Mouse (Mus musculus) lung, postnatal 10 days (tissue): ENCODE results near the gene Setd3.
A peak's percentile ranks its signal among the peaks of the same experiment; 100 is the strongest.
"Not testable (repeated sequence)": the region's sequence is repeated elsewhere in the genome, so short reads cannot be mapped to it uniquely, and the experiment has no call there.

Experiments used
- DNase-seq: peaks from one replicate; pipeline ENCODE4 v3.0.0; 2021

Setd3 gene

DNA sequence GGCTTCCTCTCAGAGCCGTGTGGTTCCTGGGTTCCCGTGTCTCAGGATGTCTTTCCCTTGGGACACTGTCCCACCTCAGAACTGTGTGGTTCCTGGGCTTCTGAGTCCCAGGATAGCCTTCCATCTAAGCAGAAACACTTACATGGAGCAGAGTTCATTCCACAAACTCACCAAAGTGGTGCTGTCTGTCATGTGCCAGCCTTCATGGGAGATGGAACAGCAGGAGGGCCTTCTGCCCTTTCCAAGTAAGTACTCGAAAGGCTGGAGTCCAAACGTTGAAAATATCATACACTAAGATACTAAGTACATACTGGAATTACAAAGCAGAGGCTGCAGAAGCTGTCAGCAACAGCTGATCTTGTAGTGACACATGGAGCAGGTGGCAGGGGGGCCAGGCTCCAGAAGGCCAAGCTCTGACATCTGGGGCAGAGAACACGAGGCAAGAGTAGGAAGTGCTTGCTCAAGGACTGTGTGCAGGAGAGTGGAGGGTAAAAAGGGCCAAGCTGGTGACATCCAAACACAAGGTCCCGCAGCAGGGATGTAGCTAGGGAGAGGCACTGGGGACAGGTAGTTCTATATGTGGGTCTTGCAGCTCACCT lies 43.4 kb downstream of the Setd3 start:
- DNase-seq = no peak

DNA sequence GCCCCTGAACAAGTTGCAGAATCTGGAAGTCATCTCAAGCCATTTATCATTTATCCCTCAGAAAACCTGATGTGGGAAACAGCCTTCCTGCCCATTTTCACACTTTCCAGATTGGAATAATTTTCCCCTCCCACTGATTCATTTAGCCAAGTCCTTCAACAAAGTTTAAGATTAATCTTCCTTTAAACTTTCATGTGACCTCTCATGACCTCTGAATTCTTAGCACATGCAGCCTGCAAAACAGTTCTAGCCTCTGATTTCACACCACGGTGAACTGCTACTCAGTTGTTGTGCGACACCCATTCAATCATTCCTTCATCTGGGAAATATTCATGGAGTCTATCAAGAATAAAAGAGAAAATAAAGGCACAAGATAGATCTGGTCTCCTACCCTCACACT lies 45.9 kb downstream of the Setd3 start:
- DNase-seq = no peak

GRCm38 (mm10) chr12:108132450-108133070 lies 46.6 kb downstream of the Setd3 start:
- DNase-seq = no peak

DNA sequence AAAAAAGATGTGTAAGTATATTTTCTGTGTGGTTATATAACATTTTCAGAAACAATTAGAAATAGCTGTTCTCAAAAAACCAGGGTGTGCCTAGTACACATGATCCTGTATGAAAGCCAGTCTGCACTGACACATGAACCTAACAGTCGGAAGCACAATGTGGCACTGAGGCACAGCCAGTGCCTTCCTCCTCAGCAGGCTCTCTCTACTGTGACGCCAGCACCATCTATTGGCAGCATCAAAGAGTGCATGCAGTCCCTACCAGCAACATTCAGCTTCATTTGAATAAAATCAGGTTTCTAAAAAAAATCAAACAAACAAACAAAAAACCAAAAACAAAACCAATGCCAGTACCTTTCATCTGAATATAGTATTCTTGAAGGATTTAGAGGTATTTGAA lies 57.8 kb downstream of the Setd3 start:
- peak; percentile 74 for DNase-seq

GRCm38 (mm10) chr12:108120434-108120833 lies 58.7 kb downstream of the Setd3 start:
- DNase-seq = no peak

DNA sequence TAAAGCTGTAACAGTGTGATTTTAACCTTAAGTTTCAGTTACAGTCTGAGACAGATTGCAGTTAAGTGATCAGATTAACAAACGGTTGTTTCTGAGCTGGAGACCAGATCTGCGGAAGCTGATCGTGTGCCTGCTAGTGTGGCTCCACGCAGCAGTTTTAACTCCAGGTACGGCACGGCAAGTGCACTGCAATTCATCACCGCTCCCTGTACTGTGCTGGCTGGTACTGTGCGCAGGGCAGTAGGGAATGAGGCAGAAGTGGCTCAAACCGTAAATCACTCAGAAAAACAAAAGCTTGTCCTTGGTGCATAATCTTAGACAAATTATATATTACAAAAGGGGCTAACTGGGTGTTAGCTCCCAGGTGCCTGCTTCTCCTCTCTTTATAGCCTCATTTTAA lies 59.2 kb downstream of the Setd3 start:
- DNase-seq = no peak

DNA sequence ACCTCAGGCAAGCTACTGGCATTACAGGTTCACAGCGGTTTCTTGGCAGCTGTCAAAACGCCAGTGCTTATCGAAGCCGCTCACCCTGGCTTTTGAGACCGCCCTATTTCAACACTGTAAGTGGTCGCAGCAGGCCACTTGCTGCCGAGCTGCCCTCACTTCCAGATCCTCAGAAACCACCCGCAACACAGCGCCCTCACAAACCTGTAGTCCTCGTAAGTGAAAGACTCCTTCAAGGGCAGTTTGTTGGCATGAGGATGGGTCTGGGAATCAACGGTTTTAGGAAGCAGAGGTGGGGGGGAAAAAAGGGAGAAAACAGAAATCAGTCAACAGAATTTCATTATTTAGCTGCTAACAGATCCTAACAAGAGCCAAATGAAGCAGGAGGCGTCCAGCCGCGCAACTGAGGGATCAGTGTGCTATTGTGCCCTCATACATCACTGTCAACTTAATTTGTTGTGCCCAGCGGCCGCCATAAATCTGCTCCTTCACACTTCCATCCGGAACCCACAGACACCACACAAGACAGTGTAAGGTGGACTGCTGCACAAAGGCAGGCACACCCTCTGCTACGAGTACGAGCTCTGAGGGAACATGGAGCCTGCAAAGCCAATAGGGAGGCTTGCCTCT lies 60.1 kb downstream of the Setd3 start:
- peak; percentile 29 for DNase-seq

- no peak for DNase-seq
Measured at GRCm38 (mm10) chr12:108118503-108118901, 60.6 kb downstream of the Setd3 start.

- no peak for DNase-seq
Measured at GRCm38 (mm10) chr12:108111191-108111590, 67.9 kb downstream of the Setd3 start.

- no peak for DNase-seq
Measured at GRCm38 (mm10) chr12:108110674-108111073, 68.4 kb downstream of the Setd3 start.

DNA sequence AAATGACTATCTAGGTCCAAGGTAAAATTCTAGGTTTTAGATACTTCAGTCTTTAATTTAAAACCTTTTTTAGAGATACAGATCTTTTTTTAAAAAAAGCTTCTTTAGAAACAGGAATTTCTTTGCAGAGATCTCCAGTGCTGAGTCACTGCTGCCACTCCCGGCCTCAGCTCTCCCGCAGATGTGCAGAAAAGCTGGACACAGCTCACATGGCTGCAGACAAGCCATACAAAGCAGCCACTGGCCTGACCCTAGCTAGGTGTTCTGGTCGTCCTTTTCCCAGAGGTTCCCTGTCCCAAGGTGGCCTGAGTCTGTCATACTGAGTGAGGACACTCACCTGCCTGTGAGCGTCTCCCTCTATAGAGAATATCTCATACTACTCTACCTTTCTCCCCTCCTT lies 69.4 kb downstream of the Setd3 start:
- DNase-seq = no peak

- DNase-seq = not testable (repeated sequence)
Measured at GRCm38 (mm10) chr12:108108591-108108990, 70.5 kb downstream of the Setd3 start.

DNA sequence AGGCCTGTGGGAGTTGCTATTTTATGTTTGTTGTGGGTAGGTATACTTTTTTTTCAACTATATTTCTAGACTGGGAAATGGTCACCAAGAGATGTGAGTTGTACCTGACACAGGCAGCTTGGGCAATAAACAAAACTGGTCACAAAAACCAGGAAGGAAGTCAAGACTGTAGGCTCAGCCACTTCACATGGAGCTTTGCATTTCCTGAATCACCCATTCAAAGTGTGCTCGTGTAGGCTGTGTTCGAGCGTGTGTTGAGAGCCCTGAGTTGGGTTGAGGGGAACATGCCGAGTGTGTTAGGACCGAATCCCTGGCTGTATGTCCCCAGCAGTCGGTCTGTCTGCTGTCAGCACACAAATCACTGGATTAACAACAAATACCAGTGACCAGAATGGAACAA lies 75.8 kb downstream of the Setd3 start:
- no peak for DNase-seq

DNA sequence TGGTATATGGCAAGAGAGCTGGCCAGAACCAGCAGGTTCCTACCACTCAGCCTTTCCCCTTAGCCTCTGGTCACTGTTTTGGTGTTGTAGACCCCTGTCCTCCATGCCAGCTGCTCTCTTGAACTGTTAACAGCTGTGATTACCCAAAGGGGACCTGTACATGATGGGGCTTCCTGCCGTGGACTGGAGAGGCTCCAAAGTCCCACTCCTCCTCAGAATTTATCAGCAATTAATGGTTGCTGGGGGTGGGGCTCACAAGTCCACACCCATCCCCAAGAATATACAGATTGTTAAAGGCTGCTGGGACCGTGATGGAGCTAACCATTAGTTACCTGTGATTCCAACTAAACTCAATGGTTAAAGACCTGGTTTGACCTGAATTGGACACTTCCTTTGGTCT lies 77.0 kb downstream of the Setd3 start:
- no peak for DNase-seq

GRCm38 (mm10) chr12:108100181-108100580 lies 78.9 kb downstream of the Setd3 start:
- DNase-seq = no peak

- DNase-seq = peak; percentile 39
Measured at GRCm38 (mm10) chr12:108098201-108098980, 80.7 kb downstream of the Setd3 start.

GRCm38 (mm10) chr12:108097643-108098042 lies 81.5 kb downstream of the Setd3 start:
- DNase-seq = no peak

DNA sequence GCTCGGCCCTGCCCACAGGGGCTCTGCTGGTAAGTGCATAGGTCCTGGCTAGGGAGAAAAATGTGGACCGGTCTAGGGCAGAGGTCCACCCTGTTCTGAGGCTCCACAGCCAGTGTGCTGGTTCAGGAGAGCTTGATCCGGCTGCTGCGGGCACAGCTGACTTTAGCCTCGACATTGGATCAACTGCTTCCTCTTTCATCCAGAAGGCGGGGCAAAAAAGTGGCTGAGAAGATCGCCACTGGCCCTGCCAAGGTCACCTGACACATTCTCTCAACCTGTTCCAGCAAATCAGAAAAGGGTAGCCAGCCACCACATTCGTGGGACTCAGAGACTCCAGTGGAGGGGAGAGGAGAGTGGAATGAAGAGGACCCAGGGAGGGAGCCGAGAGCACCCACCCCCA lies 90.9 kb downstream of the Setd3 start:
- DNase-seq = no peak

DNA sequence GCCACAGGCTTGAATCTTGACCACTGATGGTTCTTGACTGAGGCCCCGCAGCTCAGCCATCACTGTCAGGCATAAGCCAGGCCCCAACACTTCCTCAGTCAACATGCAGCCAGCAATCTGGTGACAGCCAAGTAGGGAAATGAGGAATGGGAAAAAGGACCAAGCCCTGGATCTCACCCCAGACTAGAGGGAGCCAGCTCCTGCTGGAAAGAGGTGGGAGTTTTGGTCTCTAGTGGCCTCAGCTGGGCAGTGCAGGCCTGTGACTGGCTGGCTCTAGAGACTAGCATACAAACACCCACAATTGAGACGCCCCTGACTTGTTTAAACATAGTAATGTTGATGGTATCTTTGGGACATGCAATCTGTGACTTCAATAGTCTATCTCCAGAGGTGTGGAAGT lies 91.6 kb downstream of the Setd3 start:
- DNase-seq = peak; percentile 64

- no peak for DNase-seq
Measured at GRCm38 (mm10) chr12:108078122-108078752, 100.9 kb downstream of the Setd3 start.

DNA sequence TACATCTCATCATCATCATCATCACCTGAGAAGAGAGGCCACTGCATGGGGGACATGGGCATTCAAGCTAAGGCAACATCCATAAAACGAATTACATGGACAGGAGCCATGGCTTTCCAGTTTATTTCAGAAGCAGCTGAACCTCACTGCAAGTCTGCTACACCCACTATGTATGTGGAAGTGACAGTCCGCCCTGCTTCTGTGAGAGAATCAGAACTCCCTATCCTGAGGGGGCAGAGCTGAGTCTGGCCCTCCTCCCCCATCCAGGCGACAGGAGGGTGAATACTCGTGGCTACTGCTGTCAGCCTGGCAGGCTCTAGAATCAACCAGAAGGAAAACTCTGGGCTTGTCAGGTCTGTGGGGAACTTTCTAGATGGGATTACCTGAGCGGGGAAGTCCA lies 106.2 kb downstream of the Setd3 start:
- no peak for DNase-seq

DNA sequence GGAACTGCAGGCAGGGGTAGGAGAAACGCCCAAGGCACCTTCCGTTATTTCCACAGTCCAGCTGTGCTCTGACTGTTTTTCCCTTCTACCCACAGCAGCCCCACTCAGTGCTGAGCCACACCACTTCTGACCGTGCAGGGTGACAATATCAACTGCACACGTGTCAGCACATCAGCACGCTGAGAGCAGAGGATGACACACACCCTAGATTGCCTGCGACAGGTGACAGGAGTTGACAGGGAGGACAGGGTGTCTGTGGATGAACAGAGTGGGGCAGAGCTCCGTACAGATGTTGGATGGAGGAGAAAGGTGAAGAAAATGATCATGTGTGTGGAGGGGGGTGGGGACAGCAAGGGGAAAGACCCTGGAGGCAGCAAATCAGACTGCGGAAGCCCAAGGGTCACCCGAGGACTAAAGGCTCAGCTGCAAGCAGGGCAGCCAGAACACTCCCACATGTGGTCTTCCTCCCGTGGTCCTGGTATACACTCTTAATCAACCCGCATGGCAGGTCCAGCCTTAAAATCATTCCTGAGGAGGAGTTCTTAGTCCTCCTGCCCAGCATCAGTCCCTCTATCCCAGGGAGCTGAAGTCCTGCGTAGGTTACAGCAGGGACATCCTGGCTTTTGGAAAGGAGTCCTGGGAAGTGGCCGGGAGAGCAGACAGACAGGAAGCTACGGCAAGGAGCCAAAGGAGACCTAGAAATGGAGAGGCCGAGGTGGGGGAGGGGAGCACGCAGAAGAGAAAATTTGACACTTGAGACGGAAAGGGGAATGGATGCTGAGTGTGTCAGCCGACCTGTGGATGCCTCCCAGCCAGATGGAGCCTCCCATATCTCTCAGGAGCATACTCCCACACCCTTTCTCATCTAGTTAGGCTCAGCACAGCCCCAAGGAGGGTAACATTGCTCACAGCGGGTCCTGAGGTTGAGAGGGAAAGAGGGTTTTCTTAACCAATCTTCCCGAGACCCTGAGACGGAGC lies 108.1 kb downstream of the Setd3 start:
- peak; percentile 16 for DNase-seq
